Mouse (Mus musculus) kidney, postnatal 14 days (tissue): ENCODE results near the gene Kyat1.
"Not testable (repeated sequence)": the region's sequence is repeated elsewhere in the genome, so short reads cannot be mapped to it uniquely, and the experiment has no call there.

Experiments used
- DNase-seq: peaks from one replicate; pipeline ENCODE4 v3.0.0; 2022; ENCODE audit warnings: mixed read lengths

The Kyat1 gene

GRCm38 (mm10) chr2:30171371-30171996, 34.2 kb downstream of the Kyat1 start, which contains the start of gene Endog:
Gene Endog (plus strand): TSS chr2:30171493.
- peak; percentile 93 for DNase-seq

- no peak for DNase-seq
These were observed 39.0 kb downstream of the Kyat1 start for GRCm38 (mm10) chr2:30166677-30167076.

GRCm38 (mm10) chr2:30164340-30164932, 41.2 kb downstream of the Kyat1 start:
- DNase-seq, result no peak

- DNase-seq, result peak; percentile 44
These were observed 43.8 kb downstream of the Kyat1 start for GRCm38 (mm10) chr2:30161809-30162208.

- not testable (repeated sequence) for DNase-seq
These were observed 45.8 kb downstream of the Kyat1 start for GRCm38 (mm10) chr2:30159871-30160270.

GRCm38 (mm10) chr2:30152616-30153015, 53.0 kb downstream of the Kyat1 start:
- DNase-seq, result no peak

- peak; percentile 58 for DNase-seq
These were observed 53.8 kb downstream of the Kyat1 start for GRCm38 (mm10) chr2:30151840-30152239.

GRCm38 (mm10) chr2:30147466-30147865, 58.2 kb downstream of the Kyat1 start:
- DNase-seq, result peak; percentile 92

GRCm38 (mm10) chr2:30144436-30144835, 61.2 kb downstream of the Kyat1 start:
- DNase-seq, result no peak

- peak; percentile 47 for DNase-seq
These were observed 65.6 kb downstream of the Kyat1 start for GRCm38 (mm10) chr2:30140021-30140420.

- no peak for DNase-seq
These were observed 69.2 kb downstream of the Kyat1 start for GRCm38 (mm10) chr2:30136458-30136857.
